Mouse (Mus musculus) monocyte, adult 5-6 weeks (primary cell): Measurements from ENCODE around the gene Gm11758. TPM values are rescaled to one million over a fixed set of nuclear protein-coding genes. Genes with fewer than 3 reads are reported as not detected.
"Not testable (repeated sequence)": the region's sequence is repeated elsewhere in the genome, so short reads cannot be mapped to it uniquely, and the experiment has no call there.

Experiments
- ATAC-seq: fragments of 153-309, 156-312 bp; replicated peaks from 2 replicates; pipeline ENCODE4 v1.8.0; 2017; ENCODE audit warnings: mild to moderate bottlenecking; ENCODE audit not compliant: low TSS enrichment, insufficient number of reproducible peaks, severe bottlenecking, poor library complexity, low FRiP score
- total RNA-seq: library from RNA; stranded (forward); fragments of 200-1000, 200-491, 200-594 nt; gene quantifications from 3 replicates; pipeline ENCODE4 v1.2.3, GENCODE M21; 2017

Gm11758 gene
- not detected in 3 replicates for total RNA-seq

GRCm38 (mm10) chr4:73876166-73876565 lies at the start of gene Gm11758:
Gm11758 (minus strand) TSS chr4:73876266.
- ATAC-seq: not testable (repeated sequence)

DNA sequence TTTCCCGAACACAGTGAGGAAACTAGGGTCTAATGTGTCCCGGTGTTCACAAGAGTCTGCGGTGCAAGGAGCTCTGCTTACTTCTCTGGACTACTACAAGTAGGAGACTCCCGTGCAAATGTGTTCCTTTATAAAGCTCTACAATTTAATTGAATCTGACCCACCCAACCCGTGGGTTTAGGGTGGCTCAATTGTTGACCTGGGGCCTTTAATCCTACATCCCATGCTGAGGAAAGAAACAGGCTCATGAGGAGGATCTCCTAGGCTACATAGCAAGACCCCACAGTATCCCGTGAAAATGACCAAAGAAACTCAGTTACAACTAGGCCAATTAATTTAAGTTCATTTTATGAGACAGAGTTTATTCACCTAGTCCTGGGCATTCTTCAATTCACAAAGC lies 44.6 kb upstream of the Gm11758 start, which contains the start of gene Gm11756:
Gene Gm11756, minus strand, starts transcription at position 101 of the 400 bp plus-strand sequence.
- not testable (repeated sequence) for ATAC-seq

- not testable (repeated sequence) for ATAC-seq
Observed at GRCm38 (mm10) chr4:73905853-73906252, 29.8 kb upstream of the Gm11758 start, which contains the start of gene Gm13871. Gm13871 (minus strand) TSS chr4:73905953.

DNA sequence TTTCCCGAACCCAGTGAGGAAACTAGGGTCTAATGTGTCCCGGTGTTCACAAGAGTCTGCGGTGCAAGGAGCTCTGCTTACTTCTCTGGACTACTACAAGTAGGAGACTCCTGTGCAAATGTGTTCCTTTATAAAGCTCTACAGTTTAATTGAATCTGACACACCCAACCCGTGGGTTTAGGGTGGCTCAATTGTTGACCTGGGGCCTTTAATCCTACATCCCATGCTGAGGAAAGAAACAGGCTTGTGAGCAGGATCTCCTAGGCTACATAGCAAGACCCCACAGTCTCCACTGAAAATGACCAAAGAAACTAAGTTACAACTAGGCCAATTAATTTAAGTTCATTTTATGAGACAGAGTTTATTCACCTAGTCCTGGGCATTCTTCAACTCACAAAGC lies 14.9 kb upstream of the Gm11758 start, which contains the start of gene Gm11757:
Gene Gm11757, minus strand, starts transcription at position 101 of the 400 bp plus-strand sequence.
- not testable (repeated sequence) for ATAC-seq

GRCm38 (mm10) chr4:73826587-73826986 lies 49.5 kb downstream of the Gm11758 start:
- no peak for ATAC-seq

Other genes starting within 250 kb of the Gm11758 start
- not detected in 3 replicates for gene Gm11236, start 238.1 kb downstream of the Gm11758 start, total RNA-seq
- gene Gm11239, start 207.9 kb downstream of the Gm11758 start, total RNA-seq: not detected in 3 replicates
- not detected in 3 replicates for gene Gm428, start 192.8 kb downstream of the Gm11758 start, total RNA-seq
- gene Rasef, start 85.3 kb downstream of the Gm11758 start, total RNA-seq: not detected in 3 replicates
- not detected in 3 replicates for gene Gm11757, start 14.8 kb upstream of the Gm11758 start, total RNA-seq
- gene Gm13871, start 29.7 kb upstream of the Gm11758 start, total RNA-seq: not detected in 3 replicates
- not detected in 3 replicates for gene Gm11756, start 44.5 kb upstream of the Gm11758 start, total RNA-seq
- 0.39 TPM in 1 of 3 replicates, not detected in the others for gene 2310002L09Rik, start 74.6 kb upstream of the Gm11758 start, total RNA-seq
- gene Frmd3, start 137.2 kb upstream of the Gm11758 start, total RNA-seq: not detected in 3 replicates